36 mouse cellular contexts compared by ENCODE assay signal in the genomic region with DNA sequence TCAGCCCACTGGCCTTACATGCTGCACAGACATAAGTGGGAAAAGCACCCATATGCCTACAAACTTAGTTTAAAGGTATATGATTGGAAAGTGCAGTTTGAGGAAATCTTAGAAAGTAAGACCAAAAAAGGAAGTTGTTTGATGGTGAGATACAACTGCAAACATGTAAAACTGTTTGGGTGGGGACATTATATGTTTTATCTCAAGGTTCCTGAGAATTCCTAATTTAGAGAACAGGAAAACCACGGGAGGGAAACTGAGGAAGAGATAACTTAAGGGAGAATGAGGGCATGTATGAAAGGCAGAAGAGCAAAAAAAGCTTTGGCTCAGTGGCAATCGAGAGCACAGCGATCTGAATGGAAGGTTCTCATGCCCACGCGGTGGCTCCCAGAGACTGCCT. TPM values are rescaled to one million over a fixed set of nuclear protein-coding genes. Genes with fewer than 3 reads are reported as not detected.
"Had no signal": no experiment of that assay in that cellular context is flagged by ENCODE, and none has a peak within 500 bp of the region (broad histone marks: within the 10 kb centered on the region; RNA-seq: fewer than 3 reads in every experiment).

No protein-coding gene starts in this region.

- H3K9me3 ChIP-seq: embryonic facial prominence, embryonic 10.5 days; embryonic facial prominence, embryonic 12.5 days; embryonic facial prominence, embryonic 13.5 days; embryonic facial prominence, embryonic 15.5 days; forebrain, embryonic 10.5 days; forebrain, embryonic 12.5 days; forebrain, embryonic 13.5 days; forebrain, embryonic 15.5 days had no signal

- ATAC-seq: forebrain, embryonic 13.5 days; forebrain, embryonic 14.5 days; forebrain, embryonic 15.5 days; forebrain, embryonic 16.5 days; forebrain, postnatal 0 days had no signal

- H3K27ac ChIP-seq: embryonic facial prominence, embryonic 10.5 days; embryonic facial prominence, embryonic 12.5 days; embryonic facial prominence, embryonic 13.5 days; embryonic facial prominence, embryonic 15.5 days; forebrain, embryonic 10.5 days; forebrain, embryonic 12.5 days; forebrain, embryonic 13.5 days; forebrain, embryonic 15.5 days; gastrocnemius, adult 2 months; heart, adult 2 months had no signal

- H3K27me3 ChIP-seq: embryonic facial prominence, embryonic 12.5 days; embryonic facial prominence, embryonic 13.5 days; embryonic facial prominence, embryonic 15.5 days; forebrain, embryonic 12.5 days; forebrain, embryonic 13.5 days; forebrain, embryonic 15.5 days had no signal

- H3K4me3 ChIP-seq: embryonic facial prominence, embryonic 10.5 days; embryonic facial prominence, embryonic 12.5 days; embryonic facial prominence, embryonic 13.5 days; embryonic facial prominence, embryonic 15.5 days; erythroblast, embryonic 14.5 days; forebrain, embryonic 10.5 days; forebrain, embryonic 12.5 days; forebrain, embryonic 13.5 days; forebrain, embryonic 15.5 days; gastrocnemius, adult 2 months; heart, adult 2 months had no signal

- H3K4me1 ChIP-seq: embryonic facial prominence, embryonic 10.5 days; embryonic facial prominence, embryonic 12.5 days; embryonic facial prominence, embryonic 15.5 days; forebrain, embryonic 10.5 days; forebrain, embryonic 12.5 days; forebrain, embryonic 15.5 days had no signal

- DNase-seq: cerebellum, adult 8-10 months; cerebellum, adult 9-10 months; cerebellum, adult 9-11 months; cerebellum, postnatal 10 days; cerebellum, postnatal 14 days; cerebellum, postnatal 36 days; embryo, embryonic 11 days; forebrain, postnatal 0 days; gastrocnemius, adult 2 months; gastrocnemius, postnatal 10 days; gastrocnemius, postnatal 14 days; gastrocnemius, postnatal 25 days; gastrocnemius, postnatal 36 days; heart, adult 11 months; heart, adult 18-20 months; heart, adult 2 months had no signal

- H3K9ac ChIP-seq: embryonic facial prominence, embryonic 12.5 days; embryonic facial prominence, embryonic 13.5 days; embryonic facial prominence, embryonic 15.5 days; forebrain, embryonic 12.5 days; forebrain, embryonic 13.5 days; forebrain, embryonic 15.5 days; forebrain, postnatal 0 days had no signal

RNA-seq across cellular contexts. Expression of a gene that starts 27.8 kb away (rescaled TPM):
- total RNA-seq: common myeloid progenitor, adult 5-6 weeks; forebrain, postnatal 0 days; gastrocnemius, adult 18-20 months; gastrocnemius, adult 2 months; gastrocnemius, adult 8-10 months; gastrocnemius, postnatal 10 days; gastrocnemius, postnatal 14 days; gastrocnemius, postnatal 25 days; gastrocnemius, postnatal 4 days; granulocyte monocyte progenitor cell, adult 5-6 weeks had no signal
- polyA plus RNA-seq: cortical plate, adult 2 months; embryonic facial prominence, embryonic 11.5 days; erythroblast, embryonic 14.5 days; forebrain, embryonic 10.5 days; forebrain, embryonic 11.5 days; forebrain, embryonic 12.5 days; forebrain, embryonic 13.5 days; forebrain, embryonic 16.5 days; frontal cortex, adult 2 months had no signal
